Mouse (Mus musculus) myocyte (in vitro differentiated cells): ENCODE results near the gene Rpl36al. TPM values are rescaled to one million over a fixed set of nuclear protein-coding genes. Genes with fewer than 3 reads are reported as not detected.
"Not testable (repeated sequence)": the region's sequence is repeated elsewhere in the genome, so short reads cannot be mapped to it uniquely, and the experiment has no call there.

Experiments
- H3K27me3 ChIP-seq: one replicate; pipeline ENCODE4 v1.6.1; 2011; ENCODE audit not compliant: control insufficient read depth, insufficient read depth, insufficient read length
- H3K36me3 ChIP-seq: one replicate; pipeline ENCODE4 v1.6.1; 2011; ENCODE audit not compliant: control insufficient read depth, insufficient read depth
- H3K4me2 ChIP-seq: one replicate; pipeline ENCODE4 v1.6.1; 2011; ENCODE audit warnings: low read depth, control low read depth
- H3K4me3 ChIP-seq: one replicate; pipeline ENCODE4 v1.5.1; 2011; ENCODE audit warnings: mild to moderate bottlenecking, control low read depth, moderate library complexity
- H3K79me2 ChIP-seq: one replicate; pipeline ENCODE4 v1.6.1; 2011; ENCODE audit not compliant: control insufficient read depth, insufficient read depth
- H3ac ChIP-seq: one replicate; pipeline ENCODE4 v1.6.1; 2011; ENCODE audit not compliant: control insufficient read depth, insufficient read length
- CEBPB ChIP-seq: IDR thresholded peaks from 2 replicates; pipeline ENCODE4 v1.6.1; 2011; ENCODE audit warnings: mild to moderate bottlenecking, moderate library complexity; ENCODE audit not compliant: poor library complexity, insufficient read depth, severe bottlenecking
- E2F4 ChIP-seq: IDR thresholded peaks from one replicate; pipeline ENCODE4 v1.6.1; 2011; ENCODE audit warnings: mild to moderate bottlenecking, control low read depth, moderate library complexity; ENCODE audit not compliant: insufficient read depth
- MAX ChIP-seq: IDR thresholded peaks from one replicate; pipeline ENCODE4 v1.6.1; 2011; ENCODE audit warnings: low read depth, mild to moderate bottlenecking, control low read depth
- MYOD1 ChIP-seq, 3 experiments: IDR thresholded peaks; one replicate each; pipeline ENCODE4 v1.6.1; 2011; ENCODE audit warnings: control low read depth in 2 of 3, low read depth in 2 of 3, mild to moderate bottlenecking in 2 of 3, moderate library complexity in 1 of 3; ENCODE audit not compliant: insufficient read length in 2 of 3, control insufficient read depth in 1 of 3
- MYOG ChIP-seq, 3 experiments: IDR thresholded peaks; one replicate each; pipeline ENCODE4 v1.6.1; 2011; ENCODE audit warnings: control low read depth in 2 of 3, low read depth in 2 of 3, mild to moderate bottlenecking in 2 of 3; ENCODE audit not compliant: insufficient read length in 2 of 3, control insufficient read depth in 1 of 3, insufficient read depth in 1 of 3
- POLR2A ChIP-seq: IDR thresholded peaks from one replicate; pipeline ENCODE4 v1.6.1; 2011; ENCODE audit warnings: low read depth, mild to moderate bottlenecking, control low read depth, moderate library complexity; ENCODE audit not compliant: insufficient read length
- POLR2AphosphoS2 ChIP-seq: IDR thresholded peaks from one replicate; pipeline ENCODE4 v1.6.1; 2011; ENCODE audit warnings: low read depth, control low read depth; ENCODE audit not compliant: insufficient read length
- REST ChIP-seq: IDR thresholded peaks from one replicate; pipeline ENCODE4 v1.6.1; 2011; ENCODE audit warnings: mild to moderate bottlenecking, control low read depth, moderate library complexity; ENCODE audit not compliant: insufficient read depth, insufficient read length
- SRF ChIP-seq: IDR thresholded peaks from one replicate; pipeline ENCODE4 v1.6.1; 2011; ENCODE audit warnings: low read depth; ENCODE audit not compliant: control insufficient read depth, insufficient read length
- TCF12 ChIP-seq: IDR thresholded peaks from one replicate; pipeline ENCODE4 v1.6.1; 2011; ENCODE audit warnings: mild to moderate bottlenecking, control low read depth; ENCODE audit not compliant: poor library complexity, insufficient read depth, severe bottlenecking
- TCF3 ChIP-seq: IDR thresholded peaks from one replicate; pipeline ENCODE4 v1.6.1; 2011; ENCODE audit warnings: low read depth, control low read depth; ENCODE audit not compliant: insufficient read length
- USF1 ChIP-seq: IDR thresholded peaks from one replicate; pipeline ENCODE4 v1.6.1; 2011; ENCODE audit warnings: low read depth, mild to moderate bottlenecking, control low read depth, moderate library complexity
- polyA plus RNA-seq: library from polyadenylated mRNA; unstranded; fragments of >200 nt; fragmentation: generic; extraction: Trizol; gene quantifications from one replicate; pipeline ENCODE4 v1.2.1, GENCODE M21; 2012; ENCODE audit warnings: missing spikeins

Rpl36al gene
- polyA plus RNA-seq, 1 experiment, result 880 TPM

DNA sequence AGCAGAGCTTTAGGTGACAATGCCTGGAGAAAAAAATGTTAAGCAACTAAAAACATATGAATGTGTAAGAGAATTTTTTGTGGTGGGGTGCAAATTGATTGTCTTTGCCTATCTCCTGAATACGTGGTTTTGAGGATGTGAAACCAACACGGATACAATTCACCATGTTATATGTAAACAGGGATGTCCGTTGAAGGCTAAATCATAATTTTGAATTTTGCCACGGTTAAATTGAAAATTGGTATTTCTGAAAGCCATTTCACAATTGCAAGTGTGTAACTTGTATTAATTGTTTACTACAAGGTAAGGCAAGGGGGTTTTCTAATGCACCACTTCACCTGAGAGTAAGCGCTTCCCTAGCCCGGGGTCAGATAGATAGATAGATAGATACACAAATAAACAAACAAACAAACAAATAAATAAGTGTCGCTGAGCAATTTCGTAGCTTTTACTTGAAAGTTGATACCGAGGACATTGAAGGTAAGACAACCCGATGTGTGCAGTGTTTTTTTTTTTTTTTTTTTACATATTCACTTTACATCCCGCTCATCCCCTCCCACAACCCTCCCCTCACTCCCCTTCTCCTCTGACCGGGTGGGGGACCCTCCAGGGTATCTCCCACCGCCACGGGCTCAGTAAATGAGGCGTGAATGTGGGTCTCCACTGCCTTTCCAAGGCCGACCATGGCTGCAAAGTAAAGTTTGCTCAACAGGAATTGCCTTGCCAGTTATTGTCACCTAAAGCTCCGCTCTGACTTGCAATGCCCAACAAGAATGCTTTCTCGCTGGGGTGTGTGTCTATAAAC is 16.0 kb downstream of the Rpl36al start:
- no peaks in the 10 kb centered on the region for H3K36me3 ChIP-seq
- H3K79me2 ChIP-seq, result peaks cover 5% of the 10 kb centered on the region
- H3K4me2 ChIP-seq, result peak overlapping the region; percentile 93
- H3K27me3 ChIP-seq, result no peaks in the 10 kb centered on the region
- peak overlapping the region; percentile 86 for H3K4me3 ChIP-seq
- peak overlapping the region; percentile 51 for H3ac ChIP-seq
- no peak for TF ChIP-seq REST
- no peak for TF ChIP-seq MAX
- TF ChIP-seq TCF12, result no peak
- TF ChIP-seq POLR2A, result no peak
- no peak for TF ChIP-seq TCF3

DNA sequence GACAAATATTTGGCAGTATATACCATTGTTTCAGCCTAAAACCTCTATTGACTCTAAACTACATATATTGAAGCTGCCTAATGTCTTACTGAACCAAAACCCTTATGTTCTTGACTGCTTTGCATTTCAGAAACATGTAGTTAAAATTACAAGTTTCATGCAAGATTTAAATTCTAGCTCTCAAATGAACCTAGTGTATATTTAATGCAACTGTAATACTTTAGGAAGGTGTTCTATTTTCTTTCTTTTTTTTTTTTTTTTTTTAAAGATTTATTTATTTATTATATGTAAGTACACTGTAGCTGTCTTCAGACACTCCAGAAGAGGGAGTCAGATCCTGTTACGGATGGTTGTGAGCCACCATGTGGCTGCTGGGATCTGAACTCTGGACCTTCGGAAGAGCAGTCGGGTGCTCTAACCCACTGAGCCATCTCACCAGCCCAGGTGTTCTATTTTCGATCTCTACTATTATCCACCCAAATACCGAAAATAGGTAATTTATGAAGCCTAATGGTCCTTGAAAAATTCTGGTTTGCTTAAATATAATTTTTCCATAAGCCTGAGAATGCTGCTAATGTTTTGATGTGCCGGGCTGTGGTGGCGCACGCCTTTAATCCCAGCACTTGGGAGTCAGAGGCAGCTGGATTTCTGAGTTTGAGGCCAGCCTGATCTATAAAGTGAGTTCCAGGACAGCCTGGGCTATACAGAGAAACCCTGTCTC is 16.9 kb downstream of the Rpl36al start:
- not testable (repeated sequence) for H3K4me3 ChIP-seq, H3ac ChIP-seq, H3K27me3 ChIP-seq, H3K79me2 ChIP-seq, H3K36me3 ChIP-seq, H3K4me2 ChIP-seq

DNA sequence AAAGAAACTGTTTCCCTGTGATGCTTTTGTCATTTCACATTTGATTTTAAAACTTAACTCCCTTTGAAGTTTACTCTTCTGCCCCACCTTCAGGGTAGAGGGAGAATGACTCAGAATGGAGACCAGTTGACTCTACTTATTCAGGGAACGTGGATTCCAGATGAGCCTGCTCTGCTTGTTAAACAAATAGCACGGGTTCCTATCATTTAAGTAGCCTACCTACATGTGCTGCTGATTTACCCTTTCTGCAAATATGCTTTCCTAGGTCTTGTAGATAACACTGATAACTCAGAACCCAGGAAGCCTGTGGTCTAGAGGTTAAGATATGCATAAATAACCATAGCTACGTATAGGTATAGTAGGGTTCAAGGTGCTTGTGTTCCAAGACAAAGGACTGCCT is 19.0 kb downstream of the Rpl36al start:
- Histone ChIP-seq H3K79me2 (peaks cover 2% of the 10 kb centered on the region), H3K27me3 (no peaks in the 10 kb centered on the region), H3K36me3 (no peaks in the 10 kb centered on the region), H3ac (no peak overlapping the region), H3K4me2 (no peak overlapping the region), H3K4me3 (no peak overlapping the region)
- TF ChIP-seq REST, result no peak
- TF ChIP-seq TCF12, result no peak
- no peak for TF ChIP-seq CEBPB
- TF ChIP-seq MAX, result no peak
- TF ChIP-seq E2F4, result no peak
- no peak for TF ChIP-seq MYOD1 (IDR thresholded peaks at IDR 0.05; ENCODE audit: control insufficient read depth in 1 of 3, insufficient read length in 2 of 3, low read depth in 2 of 3)
- TF ChIP-seq MYOG (IDR thresholded peaks at IDR 0.05; ENCODE audit: control insufficient read depth in 1 of 3, insufficient read depth in 1 of 3, insufficient read length in 2 of 3, low read depth in 2 of 3), result no peak
- TF ChIP-seq POLR2AphosphoS2, result no peak
- TF ChIP-seq SRF, result no peak
- TF ChIP-seq USF1, result no peak
- TF ChIP-seq TCF3, result no peak
- TF ChIP-seq POLR2A, result no peak

DNA sequence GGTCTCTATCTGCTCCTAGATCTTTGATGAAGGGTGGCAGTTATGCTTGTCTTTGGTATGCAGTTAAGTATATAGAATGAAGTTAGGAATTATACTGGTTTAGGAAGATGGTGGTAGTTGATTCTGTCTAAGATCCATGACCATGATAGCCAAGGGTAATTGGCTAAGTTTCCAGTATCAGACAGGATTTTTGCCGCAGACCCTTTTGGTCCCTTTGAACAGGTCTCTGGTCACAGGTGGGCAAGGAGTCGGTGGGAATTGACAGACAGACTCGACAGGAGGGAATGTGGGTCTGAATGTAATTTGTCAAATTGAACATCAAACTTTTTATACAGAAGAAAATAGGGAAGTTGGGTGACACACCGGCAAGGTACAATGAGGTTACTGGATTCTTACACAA is 20.3 kb downstream of the Rpl36al start:
- not testable (repeated sequence) for H3K4me2 ChIP-seq, H3K79me2 ChIP-seq, H3K4me3 ChIP-seq, H3ac ChIP-seq, H3K36me3 ChIP-seq, H3K27me3 ChIP-seq

DNA sequence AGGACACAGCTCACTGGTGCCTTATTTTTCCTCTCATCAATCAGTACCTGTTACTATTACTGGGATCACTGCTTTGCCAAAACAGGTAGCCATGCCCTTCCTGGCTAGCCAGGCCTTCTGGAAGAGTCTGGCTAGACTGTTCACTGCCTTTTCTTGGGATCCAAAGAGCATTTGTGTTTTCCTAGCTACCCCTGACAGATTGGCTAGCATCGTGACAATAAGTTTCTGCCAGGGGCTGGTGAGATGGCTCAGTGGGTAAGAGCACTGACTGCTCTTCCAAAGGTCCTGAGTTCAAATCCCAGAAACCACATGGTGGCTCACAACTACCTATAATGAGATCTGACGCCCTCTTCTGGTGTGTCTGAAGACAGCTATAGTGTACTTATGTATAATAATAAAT is 23.2 kb downstream of the Rpl36al start:
- H3K79me2 ChIP-seq, result peaks cover 15% of the 10 kb centered on the region
- not testable (repeated sequence) for H3K4me2 ChIP-seq, H3K27me3 ChIP-seq

DNA sequence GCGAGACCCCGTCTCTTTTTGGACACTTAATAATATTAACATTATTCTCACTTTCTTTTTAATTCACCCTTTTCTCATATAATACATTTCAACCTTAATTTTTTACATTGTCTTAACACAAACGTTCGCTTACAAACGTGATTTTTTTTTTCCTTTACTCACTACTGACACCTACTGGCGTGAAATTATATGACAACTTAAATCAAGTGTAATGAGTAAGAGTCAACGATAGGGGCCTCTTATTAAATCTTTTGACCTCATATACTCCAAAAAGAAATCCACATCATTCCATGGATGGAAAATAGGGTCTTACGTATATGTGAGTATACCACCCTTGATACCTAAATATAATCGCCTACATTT is 24.3 kb downstream of the Rpl36al start:
- TF ChIP-seq USF1, result no peak
- TF ChIP-seq SRF, result no peak
- TF ChIP-seq E2F4, result no peak
- TF ChIP-seq REST, result no peak
- Histone ChIP-seq H3ac (no peak overlapping the region), H3K36me3 (peaks cover 23% of the 10 kb centered on the region), H3K4me2 (peak overlapping the region; percentile 57), H3K79me2 (peaks cover 15% of the 10 kb centered on the region), H3K4me3 (peak overlapping the region; percentile 69), H3K27me3 (no peaks in the 10 kb centered on the region)

More for the DNA sequence above, 23.2 kb downstream of the Rpl36al start:
- not testable (repeated sequence) for H3ac ChIP-seq, H3K4me3 ChIP-seq
- peaks cover 19% of the 10 kb centered on the region for H3K36me3 ChIP-seq
